Mouse (Mus musculus) stomach, embryonic 16.5 days (tissue): ENCODE data around the gene Stk17b. TPM values are rescaled to one million over a fixed set of nuclear protein-coding genes. Genes with fewer than 3 reads are reported as not detected.

ENCODE experiments used
- ATAC-seq: fragments of 200-750 bp; cut with Nextera tagmentation; 2 replicates; pipeline ENCODE4 v1.8.0; 2017; ENCODE audit warnings: moderate number of reproducible peaks, moderate TSS enrichment; ENCODE audit not compliant: insufficient read depth, low FRiP score
- H3K27ac ChIP-seq: fragments of 300-500 bp; sonication (generic); 2 replicates; pipeline ENCODE4 v1.5.1; 2014; ENCODE audit warnings: low read length
- H3K27me3 ChIP-seq: fragments of 300-500 bp; sonication (generic); 2 replicates; pipeline ENCODE4 v1.6.1; 2014; ENCODE audit warnings: low read length, control low read depth, mixed read lengths; ENCODE audit not compliant: control insufficient read depth, insufficient read depth
- H3K36me3 ChIP-seq: fragments of 300-500 bp; sonication (generic); 2 replicates; pipeline ENCODE4 v1.6.1; 2014; ENCODE audit warnings: low read length; ENCODE audit not compliant: control insufficient read depth, insufficient read depth
- H3K4me1 ChIP-seq: fragments of 300-500 bp; sonication (generic); 2 replicates; pipeline ENCODE4 v1.6.1; 2014; ENCODE audit warnings: low read length, control low read depth, mixed read lengths; ENCODE audit not compliant: control insufficient read depth, insufficient read depth
- H3K4me2 ChIP-seq: fragments of 300-500 bp; sonication (generic); 2 replicates; pipeline ENCODE4 v1.6.1; 2014; ENCODE audit warnings: low read depth, low read length, mixed read lengths
- H3K4me3 ChIP-seq: fragments of 300-500 bp; sonication (generic); replicated peaks from 2 replicates; pipeline ENCODE4 v1.5.1; 2014; ENCODE audit warnings: mild to moderate bottlenecking, low read length
- H3K9ac ChIP-seq: fragments of 300-500 bp; sonication (generic); 2 replicates; pipeline ENCODE4 v1.6.1; 2014; ENCODE audit warnings: low read length
- H3K9me3 ChIP-seq: fragments of 300-500 bp; sonication (generic); replicated peaks from 2 replicates; pipeline ENCODE4 v1.6.1; 2016; ENCODE audit warnings: low read length, control low read depth; ENCODE audit not compliant: control insufficient read depth
- WGBS: fragments of 180-500 bp; shearing (Covaris S2); extraction: QIAGEN DNeasy Blood & Tissue Kit; methylation state at CpG from one replicate; pipeline ENCODE4 v1.1.7; 2014; 5-methylcytosine and 5-hydroxymethylcytosine counted together
- polyA plus RNA-seq: library from polyadenylated mRNA; unstranded; fragments of >200 nt; fragmentation: Nextera tagmentation; extraction: Ambion mirVana; gene quantifications from 2 replicates; pipeline ENCODE4 v1.2.1, GENCODE M21; 2015

Stk17b gene
- polyA plus RNA-seq, 1 experiment from 2014 or later, result 19.8 TPM

DNA sequence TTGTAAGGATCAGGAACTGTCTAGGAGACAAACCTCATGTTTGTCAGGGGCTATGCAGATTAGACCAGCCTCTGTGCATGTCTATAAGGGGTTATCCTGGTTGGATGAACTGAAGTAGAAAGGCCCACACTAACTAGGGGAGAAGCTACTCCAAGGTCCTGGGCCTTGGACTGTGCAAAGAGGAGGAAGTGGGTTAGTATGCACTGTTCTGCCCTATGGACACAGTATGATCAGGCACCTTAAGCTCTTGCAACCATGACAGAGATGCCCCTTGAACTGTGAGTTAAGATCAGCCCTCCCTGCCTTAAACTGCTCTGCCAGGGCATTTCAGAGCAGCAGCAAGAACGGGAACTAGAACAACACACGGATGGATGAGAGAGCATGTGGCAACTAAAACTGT lies 31.3 kb upstream of the Stk17b start:
- no peak overlapping the region for H3K4me3 ChIP-seq
- no peak overlapping the region for H3K9ac ChIP-seq
- H3K27me3 ChIP-seq, result no peaks in the 10 kb centered on the region
- H3K36me3 ChIP-seq, result no peaks in the 10 kb centered on the region
- no peak overlapping the region for H3K4me2 ChIP-seq
- no peaks in the 10 kb centered on the region for H3K4me1 ChIP-seq
- ATAC-seq, result no peak
- WGBS, result 70% methylated on average over 2 of the region's 2 CpGs
- no peaks in the 10 kb centered on the region for H3K9me3 ChIP-seq
- H3K27ac ChIP-seq, result no peak overlapping the region

DNA sequence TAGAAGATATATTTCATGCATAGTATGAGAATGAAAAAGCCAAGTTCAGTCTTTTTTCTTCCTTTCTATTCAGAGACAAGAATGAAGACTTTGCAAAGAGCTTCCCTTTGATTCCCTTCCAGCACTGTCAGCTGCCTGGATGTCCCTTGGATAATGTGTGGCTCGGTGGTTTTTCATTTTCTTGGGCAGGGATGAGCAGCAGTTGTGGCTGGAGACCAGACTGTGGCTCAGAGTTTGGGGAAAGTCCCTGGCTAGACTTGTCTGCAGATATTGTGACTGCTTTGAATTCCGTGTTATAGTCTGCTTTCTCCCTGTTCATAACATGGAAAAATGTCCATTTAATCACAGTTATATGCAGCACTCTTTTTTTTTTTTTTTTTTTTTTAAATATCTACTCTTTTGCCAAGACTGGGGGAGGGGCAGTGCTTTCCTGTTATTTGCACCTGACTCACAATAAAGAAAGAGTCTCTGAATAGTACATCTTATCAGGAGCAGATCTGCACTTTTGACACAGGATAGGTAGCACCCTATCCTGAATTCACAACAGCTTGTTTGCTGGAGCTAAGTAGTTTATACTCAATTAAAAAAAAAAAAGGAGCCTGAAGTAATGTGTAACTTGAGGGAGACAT lies 29.2 kb upstream of the Stk17b start:
- no peaks in the 10 kb centered on the region for H3K36me3 ChIP-seq
- no peaks in the 10 kb centered on the region for H3K9me3 ChIP-seq
- no peaks in the 10 kb centered on the region for H3K27me3 ChIP-seq
- no peak overlapping the region for H3K9ac ChIP-seq
- H3K4me3 ChIP-seq, result no peak overlapping the region
- no peak for ATAC-seq
- 62% methylated on average over 2 of the region's 2 CpGs for WGBS
- H3K4me1 ChIP-seq, result no peaks in the 10 kb centered on the region
- H3K4me2 ChIP-seq, result no peak overlapping the region
- no peak overlapping the region for H3K27ac ChIP-seq

DNA sequence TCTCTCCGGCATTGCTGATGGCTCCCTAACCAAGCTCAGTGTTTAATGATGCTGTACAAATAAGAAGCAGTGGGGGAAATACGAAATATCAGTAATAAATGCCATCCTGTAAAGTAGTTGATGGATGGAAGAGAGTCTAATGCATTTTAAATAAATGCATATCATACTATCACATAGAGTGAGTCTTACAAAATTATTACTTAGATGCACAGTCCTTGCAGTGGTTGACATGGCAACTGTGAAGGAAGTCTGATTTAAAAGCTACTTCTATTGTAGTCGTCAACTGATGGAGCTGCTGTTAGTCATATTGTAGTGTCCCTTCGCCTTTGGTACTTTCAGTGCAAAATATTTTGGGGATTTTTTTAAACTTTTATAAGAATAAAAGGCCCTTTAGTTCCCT lies 26.9 kb upstream of the Stk17b start:
- 85% methylated on average over 4 of the region's 4 CpGs for WGBS
- no peak overlapping the region for H3K4me3 ChIP-seq
- no peak for ATAC-seq
- H3K27ac ChIP-seq, result no peak overlapping the region
- H3K27me3 ChIP-seq, result no peaks in the 10 kb centered on the region
- H3K9me3 ChIP-seq, result no peaks in the 10 kb centered on the region
- no peak overlapping the region for H3K4me2 ChIP-seq
- H3K4me1 ChIP-seq, result no peaks in the 10 kb centered on the region
- H3K36me3 ChIP-seq, result no peaks in the 10 kb centered on the region
- H3K9ac ChIP-seq, result no peak overlapping the region

DNA sequence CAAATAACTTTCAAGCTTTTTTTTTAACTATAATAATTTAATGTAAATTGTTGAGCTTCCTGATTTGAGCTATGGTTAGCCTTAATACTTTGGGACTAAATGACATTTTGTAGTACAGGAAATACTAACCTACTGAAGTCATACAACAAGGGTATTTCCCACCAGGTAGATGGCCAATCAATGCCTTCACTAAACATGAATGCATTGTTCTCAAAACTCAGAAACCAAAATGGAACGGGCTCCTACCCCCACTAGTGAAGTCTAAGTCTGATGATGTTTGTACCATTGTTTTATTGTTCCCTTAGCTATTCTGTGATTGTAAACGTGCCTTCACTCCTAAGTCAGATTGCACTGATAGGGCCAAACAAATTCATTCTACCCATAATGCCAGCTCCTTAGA lies 23.2 kb upstream of the Stk17b start:
- no peak for ATAC-seq
- no peak overlapping the region for H3K9ac ChIP-seq
- no peak overlapping the region for H3K4me3 ChIP-seq
- no peak overlapping the region for H3K4me2 ChIP-seq
- H3K36me3 ChIP-seq, result no peaks in the 10 kb centered on the region
- H3K9me3 ChIP-seq, result no peaks in the 10 kb centered on the region
- WGBS, result 69% methylated on average over 2 of the region's 2 CpGs
- no peaks in the 10 kb centered on the region for H3K4me1 ChIP-seq
- no peaks in the 10 kb centered on the region for H3K27me3 ChIP-seq
- no peak overlapping the region for H3K27ac ChIP-seq

DNA sequence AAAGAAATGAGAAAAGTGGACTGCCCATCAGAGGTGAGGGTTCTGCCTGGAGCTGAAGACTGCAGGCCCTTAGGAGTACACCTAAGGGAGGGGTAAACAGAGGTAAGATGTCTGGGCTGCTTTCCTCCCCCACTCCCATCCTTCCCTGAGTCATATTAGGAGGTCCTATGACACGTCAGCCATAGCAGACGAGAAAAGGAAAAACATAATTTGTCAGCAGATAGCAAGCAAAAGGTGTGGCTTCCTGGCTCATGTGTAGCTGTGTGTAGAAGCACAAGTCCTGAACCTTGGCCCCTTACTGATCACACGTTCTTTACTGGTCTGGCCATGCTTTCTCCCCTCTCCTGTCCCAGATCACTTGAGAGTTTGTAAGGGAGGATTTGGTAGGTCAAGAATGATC lies 12.8 kb upstream of the Stk17b start:
- WGBS, result 46% methylated on average over 3 of the region's 3 CpGs
- H3K9me3 ChIP-seq, result no peaks in the 10 kb centered on the region
- no peak; the same call in 1 of the 2 replicates for ATAC-seq

DNA sequence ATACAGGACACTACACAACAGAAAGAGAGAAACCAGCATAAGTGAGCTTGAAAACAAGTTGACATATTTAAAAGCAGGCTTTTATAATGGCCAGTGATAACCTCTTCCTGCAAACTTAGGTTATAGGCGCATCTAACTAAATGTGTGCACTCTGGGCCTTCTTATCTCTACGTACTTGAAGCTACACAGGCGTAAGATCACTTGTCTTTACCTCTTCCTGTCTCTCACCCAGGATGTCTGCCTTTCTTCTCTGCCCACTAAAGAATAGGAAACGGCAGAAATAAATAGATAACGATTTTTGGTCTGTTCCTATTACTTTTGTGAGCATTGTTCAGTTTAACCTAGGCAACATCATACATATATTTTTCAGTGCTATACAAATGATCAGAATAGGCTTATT lies 12.1 kb upstream of the Stk17b start:
- ATAC-seq, result no peak
- no peak overlapping the region for H3K27ac ChIP-seq
- H3K9me3 ChIP-seq, result no peaks in the 10 kb centered on the region
- H3K27me3 ChIP-seq, result no peaks in the 10 kb centered on the region
- H3K4me1 ChIP-seq, result no peaks in the 10 kb centered on the region
- H3K4me3 ChIP-seq, result no peak overlapping the region
- no peaks in the 10 kb centered on the region for H3K36me3 ChIP-seq
- 72% methylated on average over 5 of the region's 5 CpGs for WGBS
- no peak overlapping the region for H3K4me2 ChIP-seq
- H3K9ac ChIP-seq, result no peak overlapping the region

More for the DNA sequence above, 12.8 kb upstream of the Stk17b start:
- no peak overlapping the region for H3K4me3 ChIP-seq
- no peaks in the 10 kb centered on the region for H3K27me3 ChIP-seq
- no peak overlapping the region for H3K27ac ChIP-seq
- no peaks in the 10 kb centered on the region for H3K36me3 ChIP-seq
- H3K9ac ChIP-seq, result no peak overlapping the region
- no peaks in the 10 kb centered on the region for H3K4me1 ChIP-seq
- no peak overlapping the region for H3K4me2 ChIP-seq

DNA sequence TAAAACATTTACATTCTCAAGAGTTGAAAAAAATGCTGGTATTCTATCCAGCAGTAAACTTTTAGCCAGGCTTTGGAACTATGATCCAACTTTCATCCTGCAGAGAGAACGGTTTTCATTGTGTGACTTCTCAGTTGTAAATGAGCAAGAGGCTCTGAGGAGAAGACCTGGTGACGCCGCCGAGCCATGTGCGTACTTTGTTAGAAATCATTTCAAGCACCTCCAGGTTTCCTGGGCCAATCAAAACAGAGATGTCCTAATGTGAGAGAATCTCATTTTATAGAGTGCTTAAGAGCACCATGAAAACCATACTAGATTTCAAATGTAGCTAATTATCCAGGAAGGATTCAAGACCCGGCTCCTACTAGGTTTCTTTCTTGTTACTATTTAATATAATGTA lies 11.2 kb upstream of the Stk17b start:
- Histone ChIP-seq H3K4me3 (no peak overlapping the region), H3K27me3 (no peaks in the 10 kb centered on the region), H3K27ac (no peak overlapping the region), H3K4me1 (no peaks in the 10 kb centered on the region), H3K4me2 (no peak overlapping the region), H3K9ac (no peak overlapping the region), H3K9me3 (no peaks in the 10 kb centered on the region), H3K36me3 (no peaks in the 10 kb centered on the region)
- 88% methylated on average over 6 of the region's 6 CpGs for WGBS
- ATAC-seq, result no peak

DNA sequence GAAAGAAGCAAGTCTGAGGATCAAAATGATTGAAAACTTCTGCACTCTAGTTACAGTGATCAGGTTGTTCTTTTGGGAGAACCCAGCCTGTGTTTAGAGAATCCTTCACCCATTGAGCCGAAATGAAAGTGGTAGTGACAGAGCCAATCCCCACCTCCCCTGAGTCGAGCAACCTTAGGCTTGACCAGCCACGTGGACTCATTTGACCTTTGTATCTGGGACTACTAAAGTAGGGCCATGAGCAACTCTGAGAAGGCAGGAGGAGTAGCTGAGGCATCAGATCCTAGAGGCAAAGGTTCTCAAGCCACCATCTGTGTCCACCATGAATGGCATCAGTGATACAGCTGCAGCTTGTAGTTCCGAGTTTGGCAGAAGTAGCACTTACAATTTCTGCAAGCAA lies 10.6 kb upstream of the Stk17b start:
- ATAC-seq, result no peak
- H3K27me3 ChIP-seq, result no peaks in the 10 kb centered on the region
- H3K4me1 ChIP-seq, result no peaks in the 10 kb centered on the region
- H3K4me3 ChIP-seq, result no peak overlapping the region
- H3K9ac ChIP-seq, result no peak overlapping the region
- H3K4me2 ChIP-seq, result no peak overlapping the region
- no peaks in the 10 kb centered on the region for H3K9me3 ChIP-seq
- no peaks in the 10 kb centered on the region for H3K36me3 ChIP-seq
- H3K27ac ChIP-seq, result no peak overlapping the region
- whole genome bisulfite sequencing, result 81% methylated on average over 4 of the region's 4 CpGs

DNA sequence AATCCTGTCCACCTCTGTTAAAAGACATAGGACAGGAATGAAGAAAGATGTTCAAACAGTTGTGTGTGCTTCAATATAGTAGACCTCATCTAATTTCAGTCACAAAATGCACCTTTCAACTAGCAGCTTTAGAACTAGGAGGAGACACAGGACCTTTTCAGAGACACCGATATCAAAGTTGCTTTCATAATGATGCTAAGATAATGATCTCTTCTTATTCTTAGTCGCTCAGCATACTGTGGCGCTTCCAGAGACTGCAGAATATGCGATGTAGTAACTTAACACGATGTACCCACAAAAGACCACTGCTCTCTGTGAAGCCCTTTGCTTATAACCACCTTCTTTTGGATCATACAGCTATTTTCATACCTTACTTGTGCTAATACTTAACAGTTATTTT lies 10.1 kb upstream of the Stk17b start:
- WGBS, result 90% methylated on average over 5 of the region's 5 CpGs
- no peak overlapping the region for H3K27ac ChIP-seq
- H3K9me3 ChIP-seq, result no peaks in the 10 kb centered on the region
- H3K4me2 ChIP-seq, result no peak overlapping the region
- H3K9ac ChIP-seq, result no peak overlapping the region
- H3K4me3 ChIP-seq, result no peak overlapping the region
- no peaks in the 10 kb centered on the region for H3K36me3 ChIP-seq
- no peaks in the 10 kb centered on the region for H3K27me3 ChIP-seq
- no peaks in the 10 kb centered on the region for H3K4me1 ChIP-seq
- no peak for ATAC-seq

DNA sequence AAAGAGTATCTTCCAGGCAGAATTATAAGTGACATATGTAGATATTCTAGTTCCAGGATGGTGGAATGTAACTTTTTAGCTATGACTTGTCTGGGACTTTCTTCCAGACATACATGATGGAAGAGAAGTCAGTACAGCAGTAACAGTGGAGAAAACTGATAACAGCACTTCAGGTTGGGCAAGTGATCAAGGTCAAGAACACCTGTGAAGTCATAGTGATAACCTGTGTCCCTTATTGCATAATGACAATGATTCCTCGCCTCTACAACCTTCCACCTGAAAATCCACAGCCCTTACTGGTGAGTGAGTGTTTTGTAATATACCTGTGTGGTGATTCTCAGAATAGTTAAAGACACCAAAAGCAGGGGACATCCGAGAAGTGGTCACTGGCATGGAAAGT lies 9.3 kb upstream of the Stk17b start:
- H3K36me3 ChIP-seq, result no peaks in the 10 kb centered on the region
- no peak overlapping the region for H3K27ac ChIP-seq
- no peak overlapping the region for H3K9ac ChIP-seq
- H3K9me3 ChIP-seq, result no peaks in the 10 kb centered on the region
- WGBS, result 71% methylated on average over 2 of the region's 2 CpGs
- ATAC-seq, result no peak
- H3K4me1 ChIP-seq, result no peaks in the 10 kb centered on the region
- H3K27me3 ChIP-seq, result no peaks in the 10 kb centered on the region
- H3K4me3 ChIP-seq, result no peak overlapping the region
- no peak overlapping the region for H3K4me2 ChIP-seq
